In genomic region chr1:118294826-118295225, GRCm38 (mm10) we compare ENCODE assay signal across 13 mouse cellular contexts. TPM values are rescaled to one million over a fixed set of nuclear protein-coding genes. Genes with fewer than 3 reads are reported as not detected.
A peak's percentile ranks its signal among the peaks of the same experiment; 100 is the strongest.
DNase-seq lines count a peak whose midpoint lies in the region; ATAC-seq lines count a peak whose summit lies in the region.
"Had no signal": no experiment of that assay in that cellular context is flagged by ENCODE, and none has a peak within 500 bp of the region (broad histone marks: within the 10 kb centered on the region; RNA-seq: fewer than 3 reads in every experiment).

No protein-coding gene starts in this region.

- WGBS in forebrain, embryonic 15.5 days, result 63% methylated on average over 5 of the region's 5 CpGs
- 58% methylated on average over 5 of the region's 5 CpGs for WGBS in forebrain, embryonic 16.5 days

- H3K4me2 ChIP-seq in forebrain, embryonic 15.5 days (replicated peaks), result no peak overlapping the region
- H3K4me2 ChIP-seq in forebrain, embryonic 16.5 days (ENCODE audit: low read length), result no peak overlapping the region
- H3K4me2 ChIP-seq: liver, embryonic 13.5 days had no signal

- H3K27ac ChIP-seq in forebrain, embryonic 15.5 days (replicated peaks), result 0 out of 2 replicates have a peak overlapping the region, but pooled peaks have one; percentile 12
- H3K27ac ChIP-seq in forebrain, embryonic 16.5 days (ENCODE audit: low read length), result no peak overlapping the region
- H3K27ac ChIP-seq: liver, embryonic 13.5 days had no signal

- no peak overlapping the region for H3K9ac ChIP-seq in forebrain, embryonic 15.5 days (replicated peaks)
- no peak overlapping the region for H3K9ac ChIP-seq in forebrain, embryonic 16.5 days (replicated peaks; ENCODE audit: low read depth, low read length)
- H3K9ac ChIP-seq: liver, embryonic 13.5 days had no signal

- peak; percentile 16 for DNase-seq in Muller cell, postnatal 12 days (ENCODE audit: inconsistent ontology term)
- peak; percentile 41 for DNase-seq in layer of hippocampus, adult 9-11 months
- peak; percentile 64 for DNase-seq in lung, postnatal 14 days
- DNase-seq in kidney, adult 9 months, result no peak
- no peak for DNase-seq in kidney, adult 11 months
- no peak for DNase-seq in urinary bladder, adult 18-20 months (ENCODE audit: low spot score in 2 of 2)
- DNase-seq: B cell, adult 2 months; cerebellum, adult 9-10 months; kidney, postnatal 10 days; liver, embryonic 13.5 days; thymus, adult 18-20 months had no signal

- H3K4me3 ChIP-seq in forebrain, embryonic 15.5 days, result no peak overlapping the region
- H3K4me3 ChIP-seq in forebrain, embryonic 16.5 days (replicated peaks; ENCODE audit: low read length), result no peak overlapping the region
- H3K4me3 ChIP-seq: liver, embryonic 13.5 days had no signal

- no peak for ATAC-seq in forebrain, embryonic 15.5 days (replicated peaks)
- ATAC-seq in forebrain, embryonic 16.5 days, result no peak

- no peaks in the 10 kb centered on the region for H3K27me3 ChIP-seq in forebrain, embryonic 15.5 days
- no peaks in the 10 kb centered on the region for H3K27me3 ChIP-seq in forebrain, embryonic 16.5 days (replicated peaks; ENCODE audit: control insufficient read depth, insufficient read depth, low read length)
- H3K27me3 ChIP-seq: liver, embryonic 13.5 days had no signal

- H3K36me3 ChIP-seq in forebrain, embryonic 15.5 days, result peaks cover 43% of the 10 kb centered on the region
- H3K36me3 ChIP-seq in forebrain, embryonic 16.5 days (ENCODE audit: control insufficient read depth, insufficient read depth), result peaks cover 16% of the 10 kb centered on the region

- H3K4me1 ChIP-seq in forebrain, embryonic 15.5 days, result no peaks in the 10 kb centered on the region
- no peaks in the 10 kb centered on the region for H3K4me1 ChIP-seq in forebrain, embryonic 16.5 days (replicated peaks; ENCODE audit: control insufficient read depth, insufficient read depth, low read length)
- H3K4me1 ChIP-seq: liver, embryonic 13.5 days had no signal

- H3K9me3 ChIP-seq in forebrain, embryonic 15.5 days, result no peaks in the 10 kb centered on the region
- H3K9me3 ChIP-seq in forebrain, embryonic 16.5 days (ENCODE audit: control insufficient read depth, low read length), result no peaks in the 10 kb centered on the region
- H3K9me3 ChIP-seq: liver, embryonic 13.5 days had no signal

RNA-seq across cellular contexts. Expression of gene Tsn, which starts 16.7 kb away (rescaled TPM):
- polyA plus RNA-seq in forebrain, embryonic 15.5 days (2015; fragmentation: Nextera tagmentation; extraction: Ambion mirVana), result 499 and 509 TPM in 2 replicates
- polyA plus RNA-seq in forebrain, embryonic 16.5 days (2015; fragmentation: Nextera tagmentation; extraction: Ambion mirVana), result 462 and 509 TPM in 2 replicates

RNA-seq across cellular contexts. Expression of gene Nifk, which starts 26.8 kb away (rescaled TPM):
- 71.8 and 73.4 TPM in 2 replicates for polyA plus RNA-seq in forebrain, embryonic 15.5 days (2015; fragmentation: Nextera tagmentation; extraction: Ambion mirVana)
- 76.1 and 80.8 TPM in 2 replicates for polyA plus RNA-seq in forebrain, embryonic 16.5 days (2015; fragmentation: Nextera tagmentation; extraction: Ambion mirVana)

Comparison
In these comparisons a context has a peak if more than half of its experiments do, and no peak if none do; other contexts are left out.
1. DNase-seq: peak in Muller cell, postnatal 12 days (single experiment), layer of hippocampus, adult 9-11 months (single experiment) and lung, postnatal 14 days (single experiment); none in kidney, adult 9 months (single experiment), kidney, adult 11 months (single experiment) and urinary bladder, adult 18-20 months (0 of 2).